In genomic region chr9:72958521-72959450, GRCm38 (mm10) we compare ENCODE assay signal across 7 mouse cellular contexts. TPM values are rescaled to one million over a fixed set of nuclear protein-coding genes. Genes with fewer than 3 reads are reported as not detected.
DNase-seq lines count a peak whose midpoint lies in the region; ATAC-seq and TF ChIP-seq lines count a peak whose summit lies in the region.

TSS of gene Dyx1c1 (plus strand) at chr9:72958785.
TSS of gene Gm44503 (plus strand) at chr9:72958852.

- peak within 1 kb of the TSS; percentile 61 for H3K9ac ChIP-seq in midbrain, embryonic 12.5 days (replicated peaks)

- 3% methylated on average over 43 of the region's 43 CpGs for WGBS in limb, embryonic 10.5 days
- WGBS in midbrain, embryonic 12.5 days: 2% methylated on average over 43 of the region's 43 CpGs
- WGBS in small intestine, adult 2 months: 1% methylated on average over 43 of the region's 43 CpGs

- peak within 1 kb of the TSS; percentile 77 for H3K27ac ChIP-seq in limb, embryonic 10.5 days
- peak within 1 kb of the TSS; percentile 52; the same call in 1 of the 2 replicates for H3K27ac ChIP-seq in midbrain, embryonic 12.5 days (replicated peaks)
- no peak within 1 kb of the TSS for H3K27ac ChIP-seq in small intestine, adult 2 months (ENCODE audit: insufficient read depth, low read depth, low read length)

- H3K4me2 ChIP-seq in midbrain, embryonic 12.5 days (replicated peaks): peak within 1 kb of the TSS; percentile 73

- H3K27me3 ChIP-seq in limb, embryonic 10.5 days (ENCODE audit: low read depth, poor library complexity, severe bottlenecking): no peaks in the 10 kb centered on the region
- no peaks in the 10 kb centered on the region for H3K27me3 ChIP-seq in midbrain, embryonic 12.5 days
- no peaks in the 10 kb centered on the region for H3K27me3 ChIP-seq in small intestine, adult 2 months (ENCODE audit: control insufficient read depth, insufficient read depth, low read length)

- H3K4me3 ChIP-seq in limb, embryonic 10.5 days: peak within 1 kb of the TSS; percentile 66
- H3K4me3 ChIP-seq in midbrain, embryonic 12.5 days: peak within 1 kb of the TSS; percentile 70
- peak within 1 kb of the TSS; percentile 98 for H3K4me3 ChIP-seq in small intestine, adult 2 months (ENCODE audit: low read depth, low read length)

- no peak for TF ChIP-seq CTCF in small intestine, adult 2 months (IDR thresholded peaks at IDR 0.05; ENCODE audit: extremely low read depth, insufficient read length, insufficient replicate concordance, low read depth, low read length)

- no peaks in the 10 kb centered on the region for H3K36me3 ChIP-seq in limb, embryonic 10.5 days
- no peaks in the 10 kb centered on the region for H3K36me3 ChIP-seq in midbrain, embryonic 12.5 days
- no peaks in the 10 kb centered on the region for H3K36me3 ChIP-seq in small intestine, adult 2 months (ENCODE audit: control insufficient read depth, insufficient read depth, low read length)

- DNase-seq in adrenal gland, postnatal 14 days: peak; percentile 92
- DNase-seq in embryo, embryonic 9.5 days (ENCODE audit: extremely low spot score): peak; percentile 88
- peak; percentile 76 to 77 for DNase-seq in heart, adult 18-20 months
- DNase-seq in kidney, adult 18-20 months: peak; percentile 78
- peak; percentile 91 for DNase-seq in limb, embryonic 10.5 days (ENCODE audit: low spot score)

- ATAC-seq in midbrain, embryonic 12.5 days (ENCODE audit: low FRiP score, low read depth): peak; percentile 95

- peaks cover 14% of the 10 kb centered on the region for H3K4me1 ChIP-seq in limb, embryonic 10.5 days
- H3K4me1 ChIP-seq in midbrain, embryonic 12.5 days: peaks cover 10% of the 10 kb centered on the region
- H3K4me1 ChIP-seq in small intestine, adult 2 months (ENCODE audit: control insufficient read depth, insufficient read depth, insufficient read length, low read length): peaks cover 7% of the 10 kb centered on the region

- H3K9me3 ChIP-seq in limb, embryonic 10.5 days (replicated peaks): no peaks in the 10 kb centered on the region
- H3K9me3 ChIP-seq in midbrain, embryonic 12.5 days: no peaks in the 10 kb centered on the region

- TF ChIP-seq POLR2A in small intestine, adult 2 months (IDR thresholded peaks at IDR 0.05; ENCODE audit: low read depth, low read length): peak; percentile 32; the same call in 1 of the 2 replicates

RNA-seq across cellular contexts. Expression of gene Dyx1c1, which starts in this region (rescaled TPM):
- 0.78 and 1.1 TPM in 2 replicates for total RNA-seq in adrenal gland, postnatal 14 days (2021)
- total RNA-seq in heart, adult 18-20 months (2021): under 1 TPM; 0.30 to 0.57 TPM
- polyA plus RNA-seq in limb, embryonic 10.5 days (2016; fragmentation: Nextera tagmentation; extraction: Ambion mirVana): 1.5 TPM in 2 replicates
- 1.6 and 1.9 TPM in 2 replicates for polyA plus RNA-seq in midbrain, embryonic 12.5 days (2016; fragmentation: Nextera tagmentation; extraction: Ambion mirVana)
- 0.06 and 0.08 TPM in 2 replicates for polyA plus RNA-seq in small intestine, adult 2 months (2012; rRNA removed)

RNA-seq across cellular contexts. Expression of gene Gm44503, which starts in this region (rescaled TPM):
- total RNA-seq in adrenal gland, postnatal 14 days (2021): not detected in 2 replicates
- total RNA-seq in heart, adult 18-20 months (2021): not detected
- polyA plus RNA-seq in limb, embryonic 10.5 days (2016; fragmentation: Nextera tagmentation; extraction: Ambion mirVana): not detected in 2 replicates
- polyA plus RNA-seq in midbrain, embryonic 12.5 days (2016; fragmentation: Nextera tagmentation; extraction: Ambion mirVana): 0.54 TPM in 1 of 2 replicates, not detected in the other
- not detected in 2 replicates for polyA plus RNA-seq in small intestine, adult 2 months (2012; rRNA removed)

Comparison
In these comparisons a context has a peak if more than half of its experiments do, and no peak if none do; other contexts are left out.
1. Peak in DNase-seq in heart, adult 18-20 months; RNA of the genes that start here not detected or under 1 TPM.